In genomic region chr2:45112021-45112747, GRCm38 (mm10) we compare ENCODE assay signal across 8 mouse cellular contexts. TPM values are rescaled to one million over a fixed set of nuclear protein-coding genes. Genes with fewer than 3 reads are reported as not detected.
DNase-seq lines count a peak whose midpoint lies in the region; ATAC-seq and TF ChIP-seq lines count a peak whose summit lies in the region.

No protein-coding gene starts in this region.

- peaks cover 2% of the 10 kb centered on the region; the same call in 1 of the 2 replicates for H3K4me1 ChIP-seq in lung, adult 2 months (ENCODE audit: control insufficient read depth, insufficient read depth, low read length)
- peaks cover 15% of the 10 kb centered on the region for H3K4me1 ChIP-seq in embryonic facial prominence, embryonic 13.5 days
- peaks cover 4% of the 10 kb centered on the region; the same call in 1 of the 2 replicates for H3K4me1 ChIP-seq in intestine, embryonic 15.5 days (replicated peaks)
- peaks cover 53% of the 10 kb centered on the region for H3K4me1 ChIP-seq in midbrain, embryonic 15.5 days

- H3K36me3 ChIP-seq in embryonic facial prominence, embryonic 13.5 days, result no peaks in the 10 kb centered on the region
- H3K36me3 ChIP-seq in intestine, embryonic 15.5 days, result no peaks in the 10 kb centered on the region
- no peaks in the 10 kb centered on the region for H3K36me3 ChIP-seq in midbrain, embryonic 15.5 days (replicated peaks)

- TF ChIP-seq CTCF in lung, adult 2 months (IDR thresholded peaks at IDR 0.05; ENCODE audit: insufficient read depth, low read length), result no peak

- 7% methylated on average over 9 of the region's 9 CpGs for WGBS in lung, adult 2 months
- 4% methylated on average over 9 of the region's 9 CpGs for WGBS in embryonic facial prominence, embryonic 13.5 days
- WGBS in intestine, embryonic 15.5 days, result 5% methylated on average over 9 of the region's 9 CpGs
- WGBS in midbrain, embryonic 15.5 days, result 4% methylated on average over 9 of the region's 9 CpGs

- no peak for ATAC-seq in embryonic facial prominence, embryonic 13.5 days (ENCODE audit: insufficient number of reproducible peaks, insufficient read depth, low FRiP score, low TSS enrichment, low read depth)
- ATAC-seq in intestine, embryonic 15.5 days, result no peak
- ATAC-seq in midbrain, embryonic 15.5 days (replicated peaks), result no peak

- H3K9ac ChIP-seq in embryonic facial prominence, embryonic 13.5 days, result peak overlapping the region; percentile 99
- H3K9ac ChIP-seq in intestine, embryonic 15.5 days, result peak overlapping the region; percentile 39
- H3K9ac ChIP-seq in midbrain, embryonic 15.5 days, result peak overlapping the region; percentile 42

- no peak for DNase-seq in lung, adult 2 months
- DNase-seq in lung, adult 18-20 months, result no peak
- DNase-seq in left cerebral cortex, adult 9 months (ENCODE audit: low spot score in 2 of 2), result no peak
- DNase-seq in layer of hippocampus, adult 11-12 months (ENCODE audit: low spot score), result no peak
- no peak for DNase-seq in yolk sac, embryonic 10.5 days (ENCODE audit: low spot score)

- H3K4me2 ChIP-seq in embryonic facial prominence, embryonic 13.5 days, result peak overlapping the region; percentile 68
- peak overlapping the region; percentile 45 for H3K4me2 ChIP-seq in intestine, embryonic 15.5 days (replicated peaks)
- H3K4me2 ChIP-seq in midbrain, embryonic 15.5 days, result peak overlapping the region; percentile 62

- peak overlapping the region; percentile 97 for H3K27ac ChIP-seq in embryonic facial prominence, embryonic 13.5 days
- peak overlapping the region; percentile 89 for H3K27ac ChIP-seq in intestine, embryonic 15.5 days
- H3K27ac ChIP-seq in midbrain, embryonic 15.5 days, result peak overlapping the region; percentile 78

- peaks cover 47% of the 10 kb centered on the region for H3K27me3 ChIP-seq in embryonic facial prominence, embryonic 13.5 days
- peaks cover 15% of the 10 kb centered on the region; the same call in 1 of the 2 replicates for H3K27me3 ChIP-seq in intestine, embryonic 15.5 days (replicated peaks)
- H3K27me3 ChIP-seq in midbrain, embryonic 15.5 days (replicated peaks), result no peaks in the 10 kb centered on the region

- no peaks in the 10 kb centered on the region for H3K9me3 ChIP-seq in embryonic facial prominence, embryonic 13.5 days
- no peaks in the 10 kb centered on the region for H3K9me3 ChIP-seq in intestine, embryonic 15.5 days
- no peaks in the 10 kb centered on the region for H3K9me3 ChIP-seq in midbrain, embryonic 15.5 days

- H3K4me3 ChIP-seq in lung, adult 2 months (replicated peaks; ENCODE audit: extremely low read depth, low read depth, low read length), result peak overlapping the region; percentile 90
- H3K4me3 ChIP-seq in embryonic facial prominence, embryonic 13.5 days, result peak overlapping the region; percentile 77
- H3K4me3 ChIP-seq in intestine, embryonic 15.5 days (replicated peaks), result peak overlapping the region; percentile 66
- peak overlapping the region; percentile 75 for H3K4me3 ChIP-seq in midbrain, embryonic 15.5 days

- no peak for TF ChIP-seq POLR2A in lung, adult 2 months (IDR thresholded peaks at IDR 0.05; ENCODE audit: borderline replicate concordance, extremely low read depth, low read depth, low read length)

RNA-seq across cellular contexts. Expression of gene Zeb2, which starts 5.0 kb away (rescaled TPM):
- polyA plus RNA-seq in lung, adult 2 months (2012; rRNA removed), result 26.1 and 59.0 TPM in 2 replicates
- 85.7 and 96.4 TPM in 2 replicates for polyA plus RNA-seq in embryonic facial prominence, embryonic 13.5 days (2015; fragmentation: Nextera tagmentation; extraction: Ambion mirVana)
- polyA plus RNA-seq in intestine, embryonic 15.5 days (2015; fragmentation: Nextera tagmentation; extraction: Ambion mirVana), result 34.5 and 37.4 TPM in 2 replicates
- polyA plus RNA-seq in midbrain, embryonic 15.5 days (2015; fragmentation: Nextera tagmentation; extraction: Ambion mirVana), result 30.8 and 31.5 TPM in 2 replicates

Comparison
In these comparisons a context has a peak if more than half of its experiments do, and no peak if none do; other contexts are left out.
1. H3K9ac ChIP-seq: peak in every context shown above with its lines; median percentile 99 in embryonic facial prominence, embryonic 13.5 days; 42 in midbrain, embryonic 15.5 days; 39 in intestine, embryonic 15.5 days.